Mouse (Mus musculus): ENCODE measurements around the gene Prss16. TPM values are rescaled to one million over a fixed set of nuclear protein-coding genes. Genes with fewer than 3 reads are reported as not detected.

Prss16 gene
- polyA plus RNA-seq, 1 experiment from 2014 or later, result 1.4 TPM

- peak overlapping the region; percentile 38 for H3K4me2 ChIP-seq (replicated peaks)
- peaks cover 34% of the 10 kb centered on the region for H3K27me3 ChIP-seq (replicated peaks)
- H3K9ac ChIP-seq, result no peak overlapping the region
- no peak for ATAC-seq
- no peaks in the 10 kb centered on the region for H3K36me3 ChIP-seq
- H3K4me1 ChIP-seq (replicated peaks), result peaks cover 4% of the 10 kb centered on the region; the same call in 1 of the 2 replicates
- peak overlapping the region; percentile 15; the same call in 1 of the 2 replicates for H3K4me3 ChIP-seq (replicated peaks)
- H3K9me3 ChIP-seq, result no peaks in the 10 kb centered on the region
- 9% methylated on average over 17 of the region's 17 CpGs for WGBS
- no peak overlapping the region for H3K27ac ChIP-seq
These were observed 4.9 kb upstream of the Prss16 start for GRCm38 (mm10) chr13:22014411-22014845.

GRCm38 (mm10) chr13:22013716-22014115 is 4.2 kb upstream of the Prss16 start:
- peak overlapping the region; percentile 38; the same call in 1 of the 2 replicates for H3K4me2 ChIP-seq (replicated peaks)
- H3K27ac ChIP-seq, result no peak overlapping the region
- WGBS, result 25% methylated on average over 13 of the region's 13 CpGs
- H3K9ac ChIP-seq, result no peak overlapping the region
- no peak overlapping the region for H3K4me3 ChIP-seq (replicated peaks)
- H3K4me1 ChIP-seq (replicated peaks), result peaks cover 4% of the 10 kb centered on the region; the same call in 1 of the 2 replicates
- no peak for ATAC-seq
- H3K36me3 ChIP-seq, result no peaks in the 10 kb centered on the region
- H3K27me3 ChIP-seq (replicated peaks), result peaks cover 41% of the 10 kb centered on the region
- no peaks in the 10 kb centered on the region for H3K9me3 ChIP-seq

GRCm38 (mm10) chr13:22008707-22009106 is 835 bp downstream of the Prss16 start:
- no peak overlapping the region for H3K4me3 ChIP-seq (replicated peaks)
- H3K27ac ChIP-seq, result no peak overlapping the region
- H3K27me3 ChIP-seq (replicated peaks), result peaks cover 73% of the 10 kb centered on the region
- no peaks in the 10 kb centered on the region for H3K36me3 ChIP-seq
- ATAC-seq, result no peak
- peaks cover 10% of the 10 kb centered on the region; the same call in 1 of the 2 replicates for H3K4me1 ChIP-seq (replicated peaks)
- H3K4me2 ChIP-seq (replicated peaks), result no peak overlapping the region
- WGBS, result 76% methylated on average over 3 of the region's 3 CpGs
- H3K9me3 ChIP-seq, result no peaks in the 10 kb centered on the region
- H3K9ac ChIP-seq, result no peak overlapping the region

- Histone ChIP-seq H3K36me3 (no peaks in the 10 kb centered on the region), H3K27ac (no peak overlapping the region), H3K4me2 (replicated peaks) (no peak overlapping the region), H3K9ac (no peak overlapping the region), H3K9me3 (no peaks in the 10 kb centered on the region), H3K27me3 (replicated peaks) (peaks cover 79% of the 10 kb centered on the region), H3K4me3 (replicated peaks) (no peak overlapping the region), H3K4me1 (replicated peaks) (peaks cover 10% of the 10 kb centered on the region; the same call in 1 of the 2 replicates)
- no peak for ATAC-seq
- WGBS, result 55% methylated on average over 7 of the region's 7 CpGs
These were observed 1.7 kb downstream of the Prss16 start for GRCm38 (mm10) chr13:22007872-22008271.

GRCm38 (mm10) chr13:22007121-22007510 is 2.4 kb downstream of the Prss16 start:
- H3K9me3 ChIP-seq, result no peaks in the 10 kb centered on the region
- H3K27ac ChIP-seq, result no peak overlapping the region
- H3K36me3 ChIP-seq, result no peaks in the 10 kb centered on the region
- whole genome bisulfite sequencing, result 6% methylated on average over 18 of the region's 18 CpGs
- no peak overlapping the region for H3K9ac ChIP-seq
- H3K4me3 ChIP-seq (replicated peaks), result peak overlapping the region; percentile 57
- H3K4me2 ChIP-seq (replicated peaks), result peak overlapping the region; percentile 97
- H3K4me1 ChIP-seq (replicated peaks), result peaks cover 10% of the 10 kb centered on the region; the same call in 1 of the 2 replicates
- peaks cover 80% of the 10 kb centered on the region for H3K27me3 ChIP-seq (replicated peaks)
- 0 out of 2 replicates have a peak, but pooled peaks have one; percentile 2 for ATAC-seq

GRCm38 (mm10) chr13:22006334-22007120 is 3.0 kb downstream of the Prss16 start:
- Histone ChIP-seq H3K36me3 (no peaks in the 10 kb centered on the region), H3K9ac (peak overlapping the region; percentile 51), H3K4me2 (replicated peaks) (peak overlapping the region; percentile 97), H3K27ac (no peak overlapping the region), H3K27me3 (replicated peaks) (peaks cover 83% of the 10 kb centered on the region), H3K4me1 (replicated peaks) (peaks cover 10% of the 10 kb centered on the region; the same call in 1 of the 2 replicates), H3K9me3 (no peaks in the 10 kb centered on the region), H3K4me3 (replicated peaks) (peak overlapping the region; percentile 57)
- ATAC-seq, result peak; percentile 97
- WGBS, result under 1% methylated on average over 38 of the region's 38 CpGs

GRCm38 (mm10) chr13:22005605-22006333 is 3.8 kb downstream of the Prss16 start:
- peak overlapping the region; percentile 97 for H3K4me2 ChIP-seq (replicated peaks)

GRCm38 (mm10) chr13:22001823-22002222 is 7.7 kb downstream of the Prss16 start:
- no peak for ATAC-seq
- no peak overlapping the region for H3K9ac ChIP-seq

More at GRCm38 (mm10) chr13:22005605-22006333, 3.8 kb downstream of the Prss16 start:
- under 1% methylated on average over 45 of the region's 45 CpGs for WGBS
- peak overlapping the region; percentile 57 for H3K4me3 ChIP-seq (replicated peaks)
- H3K36me3 ChIP-seq, result no peaks in the 10 kb centered on the region
- H3K27ac ChIP-seq, result no peak overlapping the region
- peak; percentile 94 for ATAC-seq
- peaks cover 86% of the 10 kb centered on the region for H3K27me3 ChIP-seq (replicated peaks)
- H3K4me1 ChIP-seq (replicated peaks), result peaks cover 10% of the 10 kb centered on the region; the same call in 1 of the 2 replicates
- H3K9me3 ChIP-seq, result no peaks in the 10 kb centered on the region
- H3K9ac ChIP-seq, result peak overlapping the region; percentile 51

GRCm38 (mm10) chr13:22001346-22001745 is 8.2 kb downstream of the Prss16 start:
- WGBS, result 76% methylated on average over 2 of the region's 2 CpGs
- Histone ChIP-seq H3K27ac (no peak overlapping the region), H3K27me3 (replicated peaks) (peaks cover 87% of the 10 kb centered on the region), H3K9ac (no peak overlapping the region), H3K4me1 (replicated peaks) (peaks cover 10% of the 10 kb centered on the region; the same call in 1 of the 2 replicates), H3K9me3 (no peaks in the 10 kb centered on the region), H3K36me3 (no peaks in the 10 kb centered on the region), H3K4me3 (replicated peaks) (no peak overlapping the region), H3K4me2 (replicated peaks) (no peak overlapping the region)
- no peak for ATAC-seq

More at GRCm38 (mm10) chr13:22001823-22002222, 7.7 kb downstream of the Prss16 start:
- Histone ChIP-seq H3K36me3 (no peaks in the 10 kb centered on the region), H3K9me3 (no peaks in the 10 kb centered on the region), H3K4me1 (replicated peaks) (peaks cover 13% of the 10 kb centered on the region; the same call in 1 of the 2 replicates), H3K27me3 (replicated peaks) (peaks cover 87% of the 10 kb centered on the region), H3K4me2 (replicated peaks) (no peak overlapping the region), H3K4me3 (replicated peaks) (no peak overlapping the region), H3K27ac (no peak overlapping the region)
- 25% methylated on average over 5 of the region's 5 CpGs for WGBS

GRCm38 (mm10) chr13:21999147-21999546 is 10.4 kb downstream of the Prss16 start:
- 37% methylated on average over 4 of the region's 4 CpGs for WGBS
- Histone ChIP-seq H3K27ac (no peak overlapping the region), H3K27me3 (replicated peaks) (peaks cover 76% of the 10 kb centered on the region), H3K4me1 (replicated peaks) (peaks cover 6% of the 10 kb centered on the region; the same call in 1 of the 2 replicates), H3K4me3 (replicated peaks) (no peak overlapping the region), H3K36me3 (no peaks in the 10 kb centered on the region), H3K9ac (no peak overlapping the region), H3K9me3 (no peaks in the 10 kb centered on the region), H3K4me2 (replicated peaks) (no peak overlapping the region)
- ATAC-seq, result no peak

- no peak for ATAC-seq
- H3K27me3 ChIP-seq (replicated peaks), result peaks cover 69% of the 10 kb centered on the region
- peaks cover 6% of the 10 kb centered on the region; the same call in 1 of the 2 replicates for H3K4me1 ChIP-seq (replicated peaks)
- no peak overlapping the region for H3K27ac ChIP-seq
- H3K36me3 ChIP-seq, result no peaks in the 10 kb centered on the region
- H3K4me2 ChIP-seq (replicated peaks), result no peak overlapping the region
- no peaks in the 10 kb centered on the region for H3K9me3 ChIP-seq
- no peak overlapping the region for H3K9ac ChIP-seq
- WGBS, result 28% methylated on average over 3 of the region's 3 CpGs
- H3K4me3 ChIP-seq (replicated peaks), result no peak overlapping the region
These were observed 11.1 kb downstream of the Prss16 start for GRCm38 (mm10) chr13:21998412-21998811.

GRCm38 (mm10) chr13:21997821-21998220 is 11.7 kb downstream of the Prss16 start:
- no peak for ATAC-seq
- Histone ChIP-seq H3K27me3 (replicated peaks) (peaks cover 66% of the 10 kb centered on the region), H3K9ac (no peak overlapping the region), H3K9me3 (no peaks in the 10 kb centered on the region), H3K36me3 (no peaks in the 10 kb centered on the region), H3K27ac (no peak overlapping the region), H3K4me3 (replicated peaks) (no peak overlapping the region), H3K4me2 (replicated peaks) (peak overlapping the region; percentile 61), H3K4me1 (replicated peaks) (peaks cover 6% of the 10 kb centered on the region; the same call in 1 of the 2 replicates)
- WGBS, result 6% methylated on average over 4 of the region's 4 CpGs
